Mouse (Mus musculus): Measurements from ENCODE around the gene Hhip. TPM values are rescaled to one million over a fixed set of nuclear protein-coding genes. Genes with fewer than 3 reads are reported as not detected.

Gene Hhip
- total RNA-seq (2023; ENCODE audit: inconsistent age), result not detected in 4 replicates

DNA sequence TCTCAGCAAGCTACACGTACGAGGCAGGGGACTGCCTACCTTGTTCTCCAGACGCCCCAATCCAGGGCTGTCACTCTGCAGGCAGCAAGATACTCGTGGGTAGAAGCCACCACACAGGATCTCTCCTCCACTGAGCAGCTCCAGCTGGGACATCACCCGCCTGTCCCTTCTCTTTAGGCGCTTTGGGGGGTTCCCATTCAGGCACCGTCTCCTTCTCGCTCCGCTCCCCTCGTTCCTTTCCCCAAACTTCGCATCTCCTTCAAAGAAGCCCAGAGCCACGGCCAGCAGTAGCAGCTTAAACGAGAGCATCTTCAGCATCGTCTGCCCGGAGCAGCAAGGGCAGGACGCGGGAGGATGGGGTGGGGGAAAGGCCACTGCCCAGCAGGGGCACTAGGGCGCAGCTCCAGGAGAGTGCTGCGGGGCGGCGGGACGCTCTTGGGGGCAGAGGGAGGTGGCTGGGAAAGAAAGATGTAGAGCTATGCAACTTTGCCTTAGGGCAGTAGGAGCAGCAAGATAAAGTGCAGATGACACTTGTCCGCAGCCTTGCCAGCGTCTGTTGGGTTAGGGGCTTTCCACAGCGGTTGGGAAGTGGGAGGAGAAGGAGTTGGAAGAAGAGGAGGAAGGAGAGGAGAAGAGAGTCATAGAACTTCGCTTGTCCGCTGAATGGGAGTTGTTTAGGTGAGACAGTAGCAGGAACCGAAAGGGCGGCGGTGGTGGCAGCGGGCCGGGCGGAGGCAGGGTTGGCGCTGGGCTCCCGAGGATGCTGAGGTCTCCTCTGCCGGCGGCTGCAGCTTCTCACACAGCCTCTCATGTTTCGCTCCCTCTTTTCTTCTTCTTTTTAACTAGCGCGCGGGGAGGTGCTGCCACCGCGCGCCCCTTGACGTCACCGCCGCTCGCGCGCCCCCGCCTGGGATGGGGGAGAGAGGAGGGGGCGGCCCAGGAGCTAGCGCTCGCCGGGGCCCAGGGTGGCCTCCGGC is at the start of gene Hhip:
Gene Hhip, minus strand, starts transcription at position 809 of the 977 bp plus-strand sequence.

